Mouse (Mus musculus) C2C12 (cell line): ENCODE results near the gene Phf24. TPM values are rescaled to one million over a fixed set of nuclear protein-coding genes. Genes with fewer than 3 reads are reported as not detected.

Source experiments
- H3K27me3 ChIP-seq: one replicate; pipeline ENCODE4 v1.6.1; 2011; ENCODE audit not compliant: control insufficient read depth, insufficient read depth, insufficient read length
- H3K36me3 ChIP-seq: one replicate; pipeline ENCODE4 v1.6.1; 2011; ENCODE audit not compliant: control insufficient read depth, insufficient read depth
- H3K4me3 ChIP-seq: one replicate; pipeline ENCODE4 v1.5.1; 2011; ENCODE audit warnings: mild to moderate bottlenecking, control low read depth; ENCODE audit not compliant: poor library complexity, insufficient read depth, severe bottlenecking
- H3K79me2 ChIP-seq: one replicate; pipeline ENCODE4 v1.6.1; 2011; ENCODE audit not compliant: control insufficient read depth, insufficient read depth
- H3K79me3 ChIP-seq: one replicate; pipeline ENCODE4 v1.6.1; 2011; ENCODE audit warnings: low read depth, control low read depth
- H3ac ChIP-seq: one replicate; pipeline ENCODE3; 2011; ENCODE audit warnings: low read depth; ENCODE audit not compliant: control insufficient read depth, insufficient read length
- CEBPB ChIP-seq: IDR thresholded peaks from one replicate; pipeline ENCODE4 v1.6.1; 2011; ENCODE audit warnings: low read depth, mild to moderate bottlenecking, control low read depth, moderate library complexity
- CTCF ChIP-seq: IDR thresholded peaks from one replicate; pipeline ENCODE4 v1.5.1; 2011; ENCODE audit not compliant: control insufficient read depth, insufficient read depth, insufficient read length
- FOSL1 ChIP-seq: IDR thresholded peaks from one replicate; pipeline ENCODE4 v1.8.0; 2011; ENCODE audit warnings: mild to moderate bottlenecking, low read length; ENCODE audit not compliant: poor library complexity, insufficient read depth, severe bottlenecking
- MAX ChIP-seq: IDR thresholded peaks from one replicate; pipeline ENCODE4 v1.6.1; 2011; ENCODE audit warnings: mild to moderate bottlenecking, control low read depth
- MYOD1 ChIP-seq: IDR thresholded peaks from one replicate; pipeline ENCODE4 v1.6.1; 2011; ENCODE audit warnings: low read depth; ENCODE audit not compliant: control insufficient read depth, insufficient read length
- MYOG ChIP-seq: IDR thresholded peaks from one replicate; pipeline ENCODE4 v1.6.1; 2011; ENCODE audit not compliant: control insufficient read depth, insufficient read length; ENCODE audit errors: extremely low read depth
- USF1 ChIP-seq: IDR thresholded peaks from one replicate; pipeline ENCODE4 v1.6.1; 2011; ENCODE audit warnings: low read depth, mild to moderate bottlenecking, control low read depth, moderate library complexity
- polyA plus RNA-seq: library from polyadenylated mRNA; unstranded; fragments of >200 nt; fragmentation: generic; extraction: Trizol; gene quantifications from one replicate; pipeline ENCODE4 v1.2.1, GENCODE M21; 2012; ENCODE audit warnings: missing spikeins

Phf24 gene
- polyA plus RNA-seq, 1 experiment: not detected

DNA sequence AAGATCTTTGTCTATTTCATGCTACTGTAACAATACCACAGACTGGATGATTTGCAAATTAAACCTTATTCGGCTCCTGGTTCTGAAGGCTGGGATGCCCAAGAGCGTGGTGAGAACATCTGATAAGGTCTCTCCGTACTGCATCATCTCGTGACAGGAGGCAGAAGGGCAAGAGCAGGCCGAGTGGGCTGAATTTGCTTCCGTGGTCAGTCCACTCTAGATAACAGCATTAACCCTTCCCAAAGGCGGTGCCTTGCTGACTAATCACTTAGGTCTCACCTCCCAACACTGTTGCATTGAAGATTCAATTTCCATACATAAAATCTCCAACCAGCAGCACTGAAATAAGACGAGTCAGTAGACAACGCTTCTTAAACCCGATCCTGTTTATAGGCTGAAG, 3.1 kb upstream of the Phf24 start:
- no peaks in the 10 kb centered on the region for H3K36me3 ChIP-seq
- no peak for TF ChIP-seq MAX
- no peak for TF ChIP-seq MYOG
- no peak for TF ChIP-seq FOSL1
- TF ChIP-seq USF1: no peak
- no peak for TF ChIP-seq CTCF
- no peak for TF ChIP-seq MYOD1
- TF ChIP-seq CEBPB: no peak
- H3ac ChIP-seq: no peak overlapping the region
- no peaks in the 10 kb centered on the region for H3K79me2 ChIP-seq
- no peak overlapping the region for H3K4me3 ChIP-seq
- no peaks in the 10 kb centered on the region for H3K79me3 ChIP-seq
- peaks cover 39% of the 10 kb centered on the region for H3K27me3 ChIP-seq

DNA sequence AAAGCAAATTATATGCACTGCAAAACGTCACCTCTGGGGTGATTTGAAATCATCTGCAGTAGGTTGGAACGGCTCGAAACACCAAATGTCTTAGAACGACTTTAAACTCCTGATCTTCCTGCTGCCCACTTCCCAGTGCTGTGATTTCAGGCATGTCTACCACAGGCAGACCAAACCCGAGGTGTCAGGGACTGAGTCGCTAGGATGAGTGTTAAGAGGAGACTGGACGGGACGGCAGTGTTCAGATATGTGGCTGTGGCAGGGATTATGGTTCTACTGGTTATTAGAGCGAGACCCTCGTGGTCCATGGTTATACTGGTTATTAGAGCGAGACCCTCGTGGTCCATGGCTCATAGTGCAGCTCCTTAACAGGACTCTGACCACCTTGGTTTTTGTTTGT, 1.1 kb upstream of the Phf24 start:
- no peaks in the 10 kb centered on the region for H3K79me2 ChIP-seq
- peaks cover 44% of the 10 kb centered on the region for H3K27me3 ChIP-seq
- H3K79me3 ChIP-seq: no peaks in the 10 kb centered on the region
- H3K4me3 ChIP-seq: no peak overlapping the region
- TF ChIP-seq FOSL1 (no peak), USF1 (no peak), CTCF (no peak), MYOG (no peak), MYOD1 (no peak), CEBPB (no peak), MAX (no peak)
- no peaks in the 10 kb centered on the region for H3K36me3 ChIP-seq
- H3ac ChIP-seq: no peak overlapping the region

DNA sequence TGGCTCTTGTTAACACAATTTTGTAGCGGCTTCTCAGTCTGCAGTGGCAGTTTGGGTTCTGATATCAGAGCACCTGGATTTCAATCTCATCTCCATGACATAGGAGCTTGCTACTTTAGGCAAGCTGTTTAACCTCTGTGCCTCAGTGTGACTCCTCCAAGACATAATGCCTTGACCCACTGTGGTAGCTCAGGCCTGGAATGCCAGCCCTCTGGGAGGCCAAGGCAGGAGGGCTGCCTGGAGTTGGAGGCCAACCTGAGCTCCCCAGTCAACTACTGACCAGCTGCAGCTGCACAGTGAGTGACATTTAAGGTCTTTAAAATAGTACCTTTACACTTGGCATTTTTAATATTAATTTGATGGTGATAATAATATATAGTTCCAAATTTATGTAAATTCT, 494 bp upstream of the Phf24 start:
- no peaks in the 10 kb centered on the region for H3K36me3 ChIP-seq
- H3K27me3 ChIP-seq: peaks cover 50% of the 10 kb centered on the region
- H3ac ChIP-seq: no peak overlapping the region
- no peaks in the 10 kb centered on the region for H3K79me2 ChIP-seq
- H3K4me3 ChIP-seq: no peak overlapping the region
- no peaks in the 10 kb centered on the region for H3K79me3 ChIP-seq
- TF ChIP-seq MYOG: no peak
- no peak for TF ChIP-seq MAX
- TF ChIP-seq FOSL1: no peak
- TF ChIP-seq CTCF: no peak
- TF ChIP-seq CEBPB: no peak
- TF ChIP-seq USF1: no peak
- no peak for TF ChIP-seq MYOD1

DNA sequence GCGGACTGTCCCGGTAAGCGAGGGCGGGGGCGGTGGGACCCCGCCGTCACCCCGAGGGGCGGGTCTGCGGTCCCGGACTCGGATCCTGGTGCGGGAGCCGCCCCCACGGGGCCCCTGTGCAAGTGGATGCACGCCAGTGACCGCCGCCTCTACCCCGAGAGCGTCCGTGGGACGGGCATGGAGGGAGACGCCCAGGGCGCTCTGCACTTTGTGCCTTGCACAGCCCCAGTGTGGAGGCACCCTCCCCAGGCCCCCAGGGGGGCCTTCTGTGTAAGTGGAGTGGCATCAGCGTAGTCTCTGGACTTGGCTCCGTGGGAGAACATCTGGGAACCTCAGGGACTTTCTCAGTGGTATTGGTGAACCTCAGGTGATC, 928 bp downstream of the Phf24 start:
- Histone ChIP-seq H3K27me3 (peaks cover 58% of the 10 kb centered on the region), H3K4me3 (no peak overlapping the region)

DNA sequence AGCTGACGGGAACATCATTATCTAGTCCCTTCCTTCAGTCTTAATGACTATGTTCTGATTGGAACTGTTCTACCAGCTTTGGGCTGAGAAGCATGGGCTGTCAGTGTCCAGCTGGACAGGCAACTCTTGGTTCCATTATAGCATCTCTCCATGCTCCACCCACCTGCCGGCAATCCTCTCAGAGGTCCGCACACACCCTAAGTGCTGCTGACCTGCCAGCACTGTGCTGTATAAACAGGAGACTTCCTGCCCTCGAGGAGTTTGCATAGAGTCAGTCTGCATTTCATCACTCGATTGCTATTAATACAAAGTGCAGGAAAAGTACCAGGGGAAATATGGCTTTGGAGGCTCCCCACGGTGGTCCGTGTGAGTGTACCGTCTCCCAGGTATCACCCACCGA, 4.3 kb downstream of the Phf24 start:
- Histone ChIP-seq H3K27me3 (peaks cover 61% of the 10 kb centered on the region), H3K4me3 (no peak overlapping the region), H3K79me2 (no peaks in the 10 kb centered on the region), H3K79me3 (no peaks in the 10 kb centered on the region), H3K36me3 (no peaks in the 10 kb centered on the region), H3ac (no peak overlapping the region)
- TF ChIP-seq CTCF: no peak
- TF ChIP-seq FOSL1: no peak
- no peak for TF ChIP-seq CEBPB
- TF ChIP-seq MYOG: no peak
- TF ChIP-seq MAX: no peak
- TF ChIP-seq USF1: no peak
- no peak for TF ChIP-seq MYOD1

More for the DNA sequence above, 928 bp downstream of the Phf24 start:
- no peak for TF ChIP-seq USF1
- TF ChIP-seq MAX: no peak
- TF ChIP-seq MYOG: no peak
- no peak for TF ChIP-seq FOSL1
- no peak for TF ChIP-seq CEBPB
- TF ChIP-seq MYOD1: no peak
- TF ChIP-seq CTCF: no peak
- no peaks in the 10 kb centered on the region for H3K36me3 ChIP-seq
- H3ac ChIP-seq: no peak overlapping the region
- H3K79me3 ChIP-seq: no peaks in the 10 kb centered on the region
- no peaks in the 10 kb centered on the region for H3K79me2 ChIP-seq

DNA sequence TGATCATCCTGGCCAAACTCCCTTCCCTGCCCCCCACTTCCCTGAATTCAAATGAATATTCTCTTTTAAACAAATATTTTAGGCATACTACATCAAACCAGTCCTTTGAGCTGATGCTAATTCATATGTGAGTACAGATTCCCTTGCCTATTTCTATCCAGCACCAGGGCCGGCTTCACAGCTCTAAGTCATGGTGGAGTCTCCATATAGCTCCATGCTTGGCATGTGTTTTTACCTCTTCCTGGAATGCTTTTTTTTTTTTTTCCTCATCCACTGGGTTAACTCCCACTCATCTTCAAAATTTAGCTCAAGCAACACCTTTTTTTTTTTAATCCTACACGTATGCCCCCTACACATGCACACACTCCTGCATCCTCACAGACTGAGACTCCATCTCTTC, 5.1 kb downstream of the Phf24 start:
- H3K4me3 ChIP-seq: no peak overlapping the region
- TF ChIP-seq MAX: no peak
- no peak for TF ChIP-seq CTCF
- no peaks in the 10 kb centered on the region for H3K79me2 ChIP-seq
- H3K27me3 ChIP-seq: peaks cover 56% of the 10 kb centered on the region
- no peaks in the 10 kb centered on the region for H3K36me3 ChIP-seq
- no peak overlapping the region for H3ac ChIP-seq
- no peaks in the 10 kb centered on the region for H3K79me3 ChIP-seq
